Mouse (Mus musculus) layer of hippocampus, adult 11-12 months (tissue): ENCODE results near the gene Olfr1193.
"Not testable (repeated sequence)": the region's sequence is repeated elsewhere in the genome, so short reads cannot be mapped to it uniquely, and the experiment has no call there.

Experiments
- DNase-seq: peaks from one replicate; pipeline ENCODE4 v3.0.0; 2022; ENCODE audit warnings: low spot score

Gene Olfr1193

GRCm38 (mm10) chr2:88675328-88675727 lies at the start of gene Olfr1193:
Gene Olfr1193 (plus strand): TSS chr2:88675628.
- DNase-seq: not testable (repeated sequence)

GRCm38 (mm10) chr2:88640242-88640641 lies 35.2 kb upstream of the Olfr1193 start, which contains the start of gene Olfr1191-ps1:
Gene Olfr1191-ps1 (plus strand): TSS chr2:88640542.
- not testable (repeated sequence) for DNase-seq

GRCm38 (mm10) chr2:88648209-88648608 lies 27.2 kb upstream of the Olfr1193 start, which contains the start of gene Olfr1192-ps1:
Gene Olfr1192-ps1 (plus strand): TSS chr2:88648509.
- no peak for DNase-seq

GRCm38 (mm10) chr2:88689087-88689486 lies 13.7 kb downstream of the Olfr1193 start, which contains the start of gene Olfr1195:
Gene Olfr1195 (minus strand): TSS chr2:88689187.
- no peak for DNase-seq

- no peak for DNase-seq
Measured at GRCm38 (mm10) chr2:88704497-88704896, 29.1 kb downstream of the Olfr1193 start, which contains the start of gene Olfr1196. Gene Olfr1196 (minus strand): TSS chr2:88704597.
